Mouse (Mus musculus) thymus, postnatal 14 days (tissue): Measurements from ENCODE around the gene Cplx2.

ENCODE experiments used
- DNase-seq: peaks from one replicate; pipeline ENCODE4 v3.0.0; 2021

Gene Cplx2

GRCm38 (mm10) chr13:54368181-54368580, 3.0 kb upstream of the Cplx2 start:
- DNase-seq, result no peak

GRCm38 (mm10) chr13:54371387-54372330, 510 bp downstream of the Cplx2 start:
- DNase-seq, result peak; percentile 87

- DNase-seq, result peak; percentile 69
These were observed 1.5 kb downstream of the Cplx2 start for GRCm38 (mm10) chr13:54372665-54373064.

GRCm38 (mm10) chr13:54374106-54374706, 3.1 kb downstream of the Cplx2 start:
- no peak for DNase-seq

- no peak for DNase-seq
These were observed 4.6 kb downstream of the Cplx2 start for GRCm38 (mm10) chr13:54375497-54376495.

- DNase-seq, result no peak
These were observed 5.6 kb downstream of the Cplx2 start for GRCm38 (mm10) chr13:54376736-54377135.

GRCm38 (mm10) chr13:54378051-54378450, 6.9 kb downstream of the Cplx2 start:
- peak; percentile 33 for DNase-seq

- DNase-seq, result no peak
These were observed 9.3 kb downstream of the Cplx2 start for GRCm38 (mm10) chr13:54380421-54380820.

- no peak for DNase-seq
These were observed 10.2 kb downstream of the Cplx2 start for GRCm38 (mm10) chr13:54381396-54381795.

- DNase-seq, result no peak
These were observed 12.4 kb downstream of the Cplx2 start for GRCm38 (mm10) chr13:54383531-54383930.

GRCm38 (mm10) chr13:54384518-54384917, 13.4 kb downstream of the Cplx2 start:
- no peak for DNase-seq

GRCm38 (mm10) chr13:54385008-54386004, 14.2 kb downstream of the Cplx2 start:
- DNase-seq, result no peak

- DNase-seq, result no peak
These were observed 18.9 kb downstream of the Cplx2 start for GRCm38 (mm10) chr13:54389971-54390564.

- DNase-seq, result no peak
These were observed 19.4 kb downstream of the Cplx2 start for GRCm38 (mm10) chr13:54390565-54391013.

- no peak for DNase-seq
These were observed 20.2 kb downstream of the Cplx2 start for GRCm38 (mm10) chr13:54391313-54391712.

- no peak for DNase-seq
These were observed 25.9 kb downstream of the Cplx2 start for GRCm38 (mm10) chr13:54397069-54397468.

GRCm38 (mm10) chr13:54400565-54401179, 29.5 kb downstream of the Cplx2 start:
- DNase-seq, result no peak

- DNase-seq, result no peak
These were observed 30.0 kb downstream of the Cplx2 start for GRCm38 (mm10) chr13:54401180-54401569.

- no peak for DNase-seq
These were observed 31.2 kb downstream of the Cplx2 start for GRCm38 (mm10) chr13:54402346-54402745.

- DNase-seq, result no peak
These were observed 32.3 kb downstream of the Cplx2 start for GRCm38 (mm10) chr13:54403224-54404070.
